Mouse (Mus musculus) heart, adult 2 months (tissue): ENCODE results near the gene Kcnc3.

Experiments
- CTCF ChIP-seq: fragments of 200-600 bp; IDR thresholded peaks from 2 replicates; pipeline ENCODE4 v1.8.1; 2022; ENCODE audit warnings: antibody characterized with exemption, mild to moderate bottlenecking, moderate library complexity
- EP300 ChIP-seq: fragments of 200-500 bp; IDR thresholded peaks from 2 replicates; pipeline ENCODE4 v1.6.1; 2011; ENCODE audit warnings: low read depth, low read length, control low read depth; ENCODE audit not compliant: insufficient read depth
- POLR2A ChIP-seq: fragments of 200-500 bp; IDR thresholded peaks from 2 replicates; pipeline ENCODE4 v1.6.1; 2011; ENCODE audit warnings: mild to moderate bottlenecking, low read depth, low read length, control low read depth; ENCODE audit not compliant: insufficient read depth

DNA sequence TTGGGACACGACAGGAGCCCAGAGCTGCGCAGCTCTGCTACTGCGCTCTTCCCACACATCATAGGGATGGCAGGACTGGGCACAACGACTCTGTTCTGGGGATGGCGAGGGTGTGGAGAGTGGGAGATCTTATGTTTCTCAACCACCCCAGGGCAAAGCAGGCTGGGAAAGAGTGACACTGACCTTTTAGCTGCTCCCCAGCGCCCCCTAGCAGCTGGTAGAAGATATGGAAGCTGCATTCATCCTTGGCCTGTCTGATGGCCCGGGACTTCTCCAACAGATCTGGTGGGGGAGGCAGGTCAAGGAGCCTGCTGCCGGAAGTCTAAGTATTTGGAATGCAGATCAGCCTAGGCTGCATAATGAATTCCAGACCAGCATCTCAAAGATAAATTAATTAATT lies 63.3 kb downstream of the Kcnc3 start:
- TF ChIP-seq EP300 = no peak
- TF ChIP-seq CTCF = peak; percentile 55
- no peak for TF ChIP-seq POLR2A
